Mouse (Mus musculus) forebrain, embryonic 11.5 days (tissue): ENCODE measurements around the gene Nsmf. TPM values are rescaled to one million over a fixed set of nuclear protein-coding genes. Genes with fewer than 3 reads are reported as not detected.

Source experiments
- ATAC-seq: fragments of 200-750 bp; cut with Nextera tagmentation; replicated peaks from 2 replicates; pipeline ENCODE4 v1.8.0; 2017; ENCODE audit warnings: moderate TSS enrichment; ENCODE audit not compliant: low FRiP score
- DNase-seq: peaks from one replicate; pipeline ENCODE4 v3.0.0-alpha.2; 2017; ENCODE audit warnings: low spot score
- H3K27ac ChIP-seq: fragments of 300-500 bp; sonication (generic); 2 replicates; pipeline ENCODE4 v1.5.1; 2014; ENCODE audit warnings: low read depth, low read length
- H3K27me3 ChIP-seq: fragments of 300-500 bp; sonication (generic); 2 replicates; pipeline ENCODE4 v1.6.1; 2014; ENCODE audit warnings: mild to moderate bottlenecking, low read length, mixed read lengths; ENCODE audit not compliant: control insufficient read depth, insufficient read depth
- H3K36me3 ChIP-seq: fragments of 300-500 bp; sonication (generic); 2 replicates; pipeline ENCODE4 v1.6.1; 2014; ENCODE audit warnings: mild to moderate bottlenecking, low read length, moderate library complexity, mixed read lengths; ENCODE audit not compliant: control insufficient read depth, insufficient read depth
- H3K4me1 ChIP-seq: fragments of 300-500 bp; sonication (generic); replicated peaks from 2 replicates; pipeline ENCODE4 v1.6.1; 2014; ENCODE audit warnings: low read length, mixed read lengths; ENCODE audit not compliant: control insufficient read depth, insufficient read depth
- H3K4me2 ChIP-seq: fragments of 300-500 bp; sonication (generic); 2 replicates; pipeline ENCODE4 v1.6.1; 2014; ENCODE audit warnings: low read depth, mild to moderate bottlenecking, low read length, moderate library complexity, mixed read lengths; ENCODE audit not compliant: severe bottlenecking
- H3K4me3 ChIP-seq: fragments of 300-500 bp; sonication (generic); 2 replicates; pipeline ENCODE4 v1.5.1; 2014; ENCODE audit warnings: low read depth, low read length
- H3K9ac ChIP-seq: fragments of 300-500 bp; sonication (generic); 2 replicates; pipeline ENCODE4 v1.6.1; 2014; ENCODE audit warnings: low read length
- H3K9me3 ChIP-seq: fragments of 300-500 bp; sonication (generic); 2 replicates; pipeline ENCODE4 v1.6.1; 2016; ENCODE audit warnings: low read length, mixed read lengths; ENCODE audit not compliant: control insufficient read depth
- WGBS: fragments of 180-500 bp; shearing (Covaris S2); extraction: QIAGEN DNeasy Blood & Tissue Kit; methylation state at CpG from one replicate; pipeline ENCODE4 v1.1.7; 2014; 5-methylcytosine and 5-hydroxymethylcytosine counted together
- polyA plus RNA-seq: library from polyadenylated mRNA; unstranded; fragments of >200 nt; fragmentation: Nextera tagmentation; extraction: Ambion mirVana; gene quantifications from 2 replicates; pipeline ENCODE4 v1.2.1, GENCODE M21; 2014

Nsmf gene
- polyA plus RNA-seq, 1 experiment from 2014 or later = 81.2 TPM

DNA sequence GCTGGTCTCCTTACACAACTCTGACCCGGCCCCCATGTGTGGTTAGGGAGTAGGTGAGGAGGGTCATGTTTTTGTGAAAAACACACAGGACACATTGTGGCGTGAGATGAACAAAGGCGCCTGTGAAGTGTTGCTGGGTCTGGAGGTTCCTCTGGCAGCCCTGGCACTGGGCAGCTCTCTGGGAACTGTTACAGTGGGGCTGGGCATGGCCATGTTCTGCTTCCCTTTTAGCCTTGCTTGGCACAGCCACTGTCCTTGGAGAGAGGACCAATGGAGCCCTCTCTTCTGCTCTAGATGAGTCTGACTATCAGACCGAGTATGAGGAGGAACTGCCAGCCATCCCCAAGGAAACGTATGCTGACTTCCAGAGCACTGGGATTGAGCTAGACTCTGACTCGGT is 1.1 kb upstream of the Nsmf start:
- H3K4me3 ChIP-seq = no peak overlapping the region
- no peak for ATAC-seq
- no peaks in the 10 kb centered on the region for H3K27me3 ChIP-seq
- no peaks in the 10 kb centered on the region for H3K9me3 ChIP-seq
- no peak overlapping the region for H3K27ac ChIP-seq
- DNase-seq = no peak
- H3K4me2 ChIP-seq = no peak overlapping the region
- no peak overlapping the region for H3K9ac ChIP-seq
- 93% methylated on average over 6 of the region's 6 CpGs for WGBS
- no peaks in the 10 kb centered on the region for H3K36me3 ChIP-seq
- peaks cover 7% of the 10 kb centered on the region for H3K4me1 ChIP-seq

DNA sequence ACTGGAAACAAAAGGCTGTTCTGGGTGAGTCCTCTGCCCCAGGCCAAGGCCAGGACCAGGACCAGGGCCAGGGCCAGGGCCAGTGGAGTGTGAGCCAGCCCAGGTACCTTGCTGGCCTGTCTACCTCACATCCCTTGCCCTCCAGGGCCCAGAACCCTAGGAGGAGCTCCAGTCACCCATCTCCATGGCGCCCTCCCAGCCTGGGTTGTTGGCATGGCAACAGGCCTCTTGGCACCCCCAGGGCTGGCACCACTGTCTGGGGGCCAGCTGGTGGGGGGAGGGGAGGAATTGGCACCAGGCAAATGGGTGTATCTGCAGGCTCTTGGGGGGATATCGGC is 882 bp downstream of the Nsmf start:
- Histone ChIP-seq H3K9me3 (no peaks in the 10 kb centered on the region), H3K27ac (no peak overlapping the region), H3K36me3 (no peaks in the 10 kb centered on the region), H3K4me3 (peak overlapping the region; percentile 79), H3K4me2 (peak overlapping the region; percentile 85), H3K9ac (peak overlapping the region; percentile 80), H3K4me1 (peaks cover 7% of the 10 kb centered on the region), H3K27me3 (no peaks in the 10 kb centered on the region)
- 64% methylated on average over 2 of the region's 2 CpGs for WGBS
- peak; percentile 25; the same call in 1 of the 2 replicates for ATAC-seq
- peak; percentile 62 for DNase-seq

DNA sequence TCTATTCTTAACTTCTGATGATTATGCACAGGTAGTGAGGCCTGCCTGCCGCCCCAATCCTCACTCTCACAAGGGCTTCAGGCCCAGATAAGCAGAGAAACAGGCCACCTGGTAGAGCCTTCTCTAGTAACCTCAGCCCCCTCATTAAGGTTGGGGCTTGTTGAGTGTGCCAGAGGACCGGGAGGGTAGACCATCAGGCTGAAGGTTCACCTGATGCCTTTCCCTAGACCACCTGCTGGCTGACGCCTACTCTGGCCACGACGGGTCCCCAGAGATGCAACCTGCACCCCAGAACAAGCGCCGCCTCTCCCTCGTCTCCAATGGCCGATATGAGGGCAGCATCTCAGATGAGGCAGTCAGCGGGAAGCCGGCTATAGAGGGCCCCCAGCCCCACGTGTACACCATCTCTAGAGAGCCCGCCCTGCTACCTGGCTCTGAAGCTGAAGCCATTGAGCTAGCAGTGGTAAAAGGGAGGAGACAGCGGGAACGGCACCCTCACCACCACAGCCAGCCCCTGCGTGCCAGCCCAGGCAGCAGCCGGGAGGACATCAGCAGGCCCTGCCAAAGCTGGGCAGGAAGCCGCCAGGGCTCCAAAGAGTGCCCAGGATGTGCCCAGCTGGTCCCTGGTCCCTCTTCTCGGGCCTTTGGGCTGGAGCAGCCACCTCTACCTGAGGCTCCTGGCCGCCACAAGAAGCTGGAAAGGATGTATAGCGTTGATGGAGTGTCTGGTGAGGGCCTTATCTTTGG is 1.4 kb downstream of the Nsmf start:
- 90% methylated on average over 21 of the region's 21 CpGs for WGBS
- DNase-seq = no peak
- peak overlapping the region; percentile 85 for H3K4me2 ChIP-seq
- H3K9ac ChIP-seq = peak overlapping the region; percentile 80
- ATAC-seq = no peak
- peak overlapping the region; percentile 79; the same call in 1 of the 2 replicates for H3K4me3 ChIP-seq
- H3K27me3 ChIP-seq = no peaks in the 10 kb centered on the region
- H3K36me3 ChIP-seq = no peaks in the 10 kb centered on the region
- H3K9me3 ChIP-seq = no peaks in the 10 kb centered on the region
- H3K27ac ChIP-seq = no peak overlapping the region
- peaks cover 7% of the 10 kb centered on the region for H3K4me1 ChIP-seq

DNA sequence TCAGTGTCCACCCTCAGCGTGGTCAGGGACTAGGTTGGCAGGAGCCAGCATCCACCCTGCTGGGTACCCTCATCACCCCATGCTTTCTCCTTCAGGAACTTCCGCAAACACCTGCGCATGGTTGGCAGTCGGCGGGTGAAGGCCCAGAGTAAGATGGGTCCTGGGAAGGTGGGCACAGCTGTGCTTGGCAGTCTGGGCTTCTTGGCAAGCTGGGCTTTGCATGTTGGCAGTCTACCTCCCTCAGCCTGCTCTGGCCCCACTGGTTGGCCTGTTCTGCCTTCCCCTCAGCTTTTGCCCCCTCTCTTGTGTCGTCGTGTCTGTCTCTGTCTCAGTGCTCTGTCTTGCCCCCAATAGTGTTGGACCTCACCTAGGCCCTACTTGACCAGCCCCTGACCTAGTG is 4.8 kb downstream of the Nsmf start:
- Histone ChIP-seq H3K27me3 (no peaks in the 10 kb centered on the region), H3K4me1 (peaks cover 7% of the 10 kb centered on the region), H3K9me3 (no peaks in the 10 kb centered on the region), H3K27ac (no peak overlapping the region), H3K4me3 (no peak overlapping the region), H3K9ac (no peak overlapping the region), H3K36me3 (no peaks in the 10 kb centered on the region), H3K4me2 (no peak overlapping the region)
- DNase-seq (no peak), ATAC-seq (no peak)
- WGBS = 94% methylated on average over 7 of the region's 7 CpGs

DNA sequence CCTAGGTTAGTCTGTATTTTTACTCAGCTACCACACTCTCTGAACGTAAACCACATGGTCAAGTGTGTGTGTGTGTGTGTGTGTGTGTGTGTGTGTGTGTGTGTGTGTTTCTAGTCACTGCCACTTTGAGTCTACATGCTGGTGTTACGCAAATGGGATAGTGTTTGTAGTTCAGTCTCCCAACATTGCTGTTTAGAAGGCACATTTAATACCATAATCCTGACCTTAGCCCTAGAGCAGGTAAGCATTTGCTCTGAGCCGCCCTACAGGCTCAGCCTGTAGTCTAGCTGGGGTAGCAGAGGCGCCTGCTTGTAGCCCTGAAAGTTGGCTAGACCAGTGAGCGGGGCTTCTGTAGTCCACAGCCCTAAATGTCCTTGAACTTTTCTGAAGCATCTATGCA is 9.4 kb downstream of the Nsmf start:
- 95% methylated on average over 5 of the region's 5 CpGs for WGBS

DNA sequence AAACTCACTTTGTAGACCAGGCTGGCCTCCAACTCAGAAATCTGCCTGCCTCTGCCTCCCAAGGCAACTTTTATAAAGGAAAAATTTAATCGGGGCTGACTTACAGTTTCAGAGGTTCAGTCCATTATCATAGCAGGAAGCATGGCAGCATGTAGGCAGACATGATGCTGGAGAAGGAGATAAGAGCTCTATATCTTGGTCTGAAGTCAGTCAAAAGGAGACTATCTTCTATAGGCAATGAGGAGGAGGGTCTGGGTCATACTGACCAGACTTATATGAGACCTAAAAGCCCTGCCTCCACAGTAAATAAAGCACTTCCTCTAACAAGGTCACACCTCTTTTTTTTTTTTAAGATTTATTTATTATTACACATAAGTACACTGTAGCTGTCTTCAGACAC is 10.1 kb downstream of the Nsmf start:
- H3K4me2 ChIP-seq = no peak overlapping the region
- H3K9me3 ChIP-seq = no peaks in the 10 kb centered on the region
- no peak for ATAC-seq
- 89% methylated on average over 1 of the region's 1 CpGs for WGBS
- H3K4me1 ChIP-seq = no peaks in the 10 kb centered on the region
- DNase-seq = no peak
- no peaks in the 10 kb centered on the region for H3K36me3 ChIP-seq
- no peak overlapping the region for H3K4me3 ChIP-seq
- no peaks in the 10 kb centered on the region for H3K27me3 ChIP-seq
- no peak overlapping the region for H3K9ac ChIP-seq
- no peak overlapping the region for H3K27ac ChIP-seq

More for the DNA sequence above, 9.4 kb downstream of the Nsmf start:
- no peak overlapping the region for H3K9ac ChIP-seq
- no peaks in the 10 kb centered on the region for H3K9me3 ChIP-seq
- H3K27me3 ChIP-seq = no peaks in the 10 kb centered on the region
- H3K36me3 ChIP-seq = no peaks in the 10 kb centered on the region
- H3K4me3 ChIP-seq = no peak overlapping the region
- no peaks in the 10 kb centered on the region for H3K4me1 ChIP-seq
- ATAC-seq = no peak
- H3K27ac ChIP-seq = no peak overlapping the region
- DNase-seq = no peak
- H3K4me2 ChIP-seq = no peak overlapping the region

DNA sequence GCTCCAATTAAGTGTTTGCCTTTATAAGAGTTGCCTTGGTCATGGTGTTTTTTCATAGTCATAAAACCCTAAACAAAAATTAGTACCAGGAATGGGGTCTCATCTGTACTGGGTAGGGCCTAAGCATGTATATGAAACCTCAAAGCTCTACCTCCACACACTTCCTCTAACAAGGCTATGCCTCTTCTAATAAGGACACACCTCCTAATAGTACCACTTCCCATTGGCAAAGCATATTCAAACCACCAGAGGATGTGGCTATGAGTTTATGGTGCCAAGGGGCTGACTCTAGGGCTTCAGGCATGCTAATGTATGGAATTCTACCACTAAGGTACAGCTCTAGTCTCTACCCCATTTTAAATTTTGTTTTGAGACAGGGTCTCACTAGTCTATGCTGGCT is 11.4 kb downstream of the Nsmf start:
- Histone ChIP-seq H3K27ac (no peak overlapping the region), H3K27me3 (no peaks in the 10 kb centered on the region), H3K9ac (no peak overlapping the region), H3K4me3 (no peak overlapping the region), H3K36me3 (no peaks in the 10 kb centered on the region), H3K9me3 (no peaks in the 10 kb centered on the region), H3K4me1 (no peaks in the 10 kb centered on the region), H3K4me2 (no peak overlapping the region)
- ATAC-seq (no peak), DNase-seq (no peak)

DNA sequence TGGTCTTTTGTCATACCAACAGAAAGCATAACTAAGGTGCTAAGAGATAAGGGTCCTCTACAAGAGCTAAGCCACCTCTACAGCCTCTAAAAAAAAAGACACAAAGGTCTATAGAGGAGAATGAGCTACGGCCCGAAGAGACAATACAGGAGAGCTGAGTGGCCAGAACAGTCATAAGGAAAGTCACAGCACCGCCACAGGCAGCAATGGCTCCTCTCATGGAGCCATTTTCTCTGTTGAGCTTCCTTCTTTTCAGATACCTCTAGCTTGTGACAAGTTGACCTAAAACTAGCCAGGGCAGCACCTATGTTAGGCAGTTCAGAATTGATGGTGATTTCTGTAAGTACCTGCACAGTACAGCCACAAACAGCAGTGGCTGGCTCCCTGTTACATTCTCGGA is 12.4 kb downstream of the Nsmf start:
- Histone ChIP-seq H3K4me1 (no peaks in the 10 kb centered on the region), H3K9me3 (no peaks in the 10 kb centered on the region), H3K4me3 (no peak overlapping the region), H3K27ac (no peak overlapping the region), H3K36me3 (no peaks in the 10 kb centered on the region), H3K9ac (no peak overlapping the region), H3K27me3 (no peaks in the 10 kb centered on the region), H3K4me2 (no peak overlapping the region)
- ATAC-seq (no peak), DNase-seq (no peak)
- WGBS = 83% methylated on average over 4 of the region's 4 CpGs

DNA sequence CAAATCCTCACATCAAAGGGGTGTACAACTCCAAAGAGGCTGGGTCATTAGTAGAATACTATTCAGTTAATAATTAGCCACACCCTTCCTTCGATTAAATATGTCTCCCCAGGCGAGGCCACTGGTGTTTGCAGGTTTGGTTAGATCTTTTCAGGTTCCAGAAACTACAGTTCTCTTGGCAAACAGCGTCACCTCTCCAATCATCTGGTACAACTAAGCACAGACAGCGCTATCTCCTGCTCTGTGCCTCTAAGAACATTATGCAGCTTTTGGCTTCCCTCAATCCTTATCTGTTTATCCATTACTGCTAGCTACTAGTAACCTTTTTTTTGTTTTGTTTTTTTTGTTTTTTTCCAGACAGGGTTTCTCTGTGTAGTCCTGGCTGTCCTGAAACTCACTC is 15.4 kb downstream of the Nsmf start:
- no peak overlapping the region for H3K27ac ChIP-seq
- H3K36me3 ChIP-seq = no peaks in the 10 kb centered on the region
- H3K27me3 ChIP-seq = no peaks in the 10 kb centered on the region
- no peak for ATAC-seq
- DNase-seq = no peak
- no peak overlapping the region for H3K4me3 ChIP-seq
- WGBS = 74% methylated on average over 4 of the region's 4 CpGs
- no peak overlapping the region for H3K4me2 ChIP-seq
- H3K9ac ChIP-seq = no peak overlapping the region
- no peaks in the 10 kb centered on the region for H3K4me1 ChIP-seq
- H3K9me3 ChIP-seq = no peaks in the 10 kb centered on the region
